Mouse (Mus musculus) neural tube, embryonic 14.5 days (tissue): ENCODE results near the gene Armc2. TPM values are rescaled to one million over a fixed set of nuclear protein-coding genes. Genes with fewer than 3 reads are reported as not detected.

Source experiments
- ATAC-seq: fragments of 200-750 bp; cut with Nextera tagmentation; 2 replicates; pipeline ENCODE4 v1.8.0; 2017; ENCODE audit warnings: low read depth, mild to moderate bottlenecking, moderate TSS enrichment, moderate library complexity
- H3K27ac ChIP-seq: fragments of 300-500 bp; sonication (generic); 2 replicates; pipeline ENCODE4 v1.5.1; 2014; ENCODE audit warnings: low read depth, mild to moderate bottlenecking, control low read depth, low read length, moderate library complexity, mixed read lengths
- H3K27me3 ChIP-seq: fragments of 300-500 bp; sonication (generic); 2 replicates; pipeline ENCODE4 v1.6.1; 2014; ENCODE audit warnings: low read length; ENCODE audit not compliant: control insufficient read depth, insufficient read depth
- H3K36me3 ChIP-seq: fragments of 300-500 bp; sonication (generic); 2 replicates; pipeline ENCODE4 v1.6.1; 2014; ENCODE audit warnings: low read length, mixed read lengths; ENCODE audit not compliant: control insufficient read depth, insufficient read depth
- H3K4me1 ChIP-seq: fragments of 300-500 bp; sonication (generic); 2 replicates; pipeline ENCODE4 v1.6.1; 2014; ENCODE audit warnings: low read length; ENCODE audit not compliant: control insufficient read depth, insufficient read depth
- H3K4me2 ChIP-seq: fragments of 300-500 bp; sonication (generic); 2 replicates; pipeline ENCODE4 v1.6.1; 2014; ENCODE audit warnings: mild to moderate bottlenecking, low read depth, low read length, control low read depth
- H3K4me3 ChIP-seq: fragments of 300-500 bp; sonication (generic); 2 replicates; pipeline ENCODE4 v1.5.1; 2014; ENCODE audit warnings: low read depth, low read length, control low read depth, mixed read lengths
- H3K9ac ChIP-seq: fragments of 300-500 bp; sonication (generic); replicated peaks from 2 replicates; pipeline ENCODE4 v1.6.1; 2014; ENCODE audit warnings: low read depth, mild to moderate bottlenecking, control low read depth, low read length, mixed read lengths
- H3K9me3 ChIP-seq: fragments of 300-500 bp; sonication (generic); 2 replicates; pipeline ENCODE4 v1.6.1; 2016; ENCODE audit warnings: low read length; ENCODE audit not compliant: control insufficient read depth
- WGBS: fragments of 180-500 bp; shearing (Covaris S2); extraction: QIAGEN DNeasy Blood & Tissue Kit; methylation state at CpG from one replicate; pipeline ENCODE4 v1.1.7; 2014; 5-methylcytosine and 5-hydroxymethylcytosine counted together
- polyA plus RNA-seq: library from polyadenylated mRNA; unstranded; fragments of >200 nt; fragmentation: Nextera tagmentation; extraction: Ambion mirVana; gene quantifications from 2 replicates; pipeline ENCODE4 v1.2.1, GENCODE M21; 2014

Armc2 gene
- polyA plus RNA-seq, 1 experiment from 2014 or later, result 13.1 TPM

DNA sequence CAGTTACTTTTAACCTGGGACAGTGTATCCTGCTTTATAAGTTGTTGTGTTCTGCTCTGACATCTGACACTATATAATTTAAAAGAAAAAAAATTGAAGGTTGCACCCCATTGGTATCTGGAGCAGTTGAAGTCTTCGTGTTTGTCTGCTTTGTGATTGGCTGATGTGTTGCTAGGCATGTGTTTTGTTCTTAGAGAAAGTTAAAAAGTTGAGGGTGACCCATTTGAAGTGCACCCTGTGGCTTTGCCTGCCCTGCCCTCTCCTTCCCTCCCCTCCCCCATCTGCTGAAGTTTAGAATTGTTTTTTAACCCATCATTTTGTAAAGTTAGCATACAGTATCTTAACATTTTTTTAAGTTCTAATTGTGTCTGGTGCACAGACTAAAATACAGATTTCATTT lies 137.5 kb downstream of the Armc2 start:
- no peak overlapping the region for H3K4me2 ChIP-seq
- WGBS, result 8% methylated on average over 1 of the region's 1 CpGs
- H3K27ac ChIP-seq, result no peak overlapping the region
- H3K9ac ChIP-seq, result no peak overlapping the region
- H3K27me3 ChIP-seq, result no peaks in the 10 kb centered on the region
- H3K4me3 ChIP-seq, result no peak overlapping the region
- H3K9me3 ChIP-seq, result no peaks in the 10 kb centered on the region
- no peak for ATAC-seq
- no peaks in the 10 kb centered on the region for H3K4me1 ChIP-seq
- no peaks in the 10 kb centered on the region for H3K36me3 ChIP-seq

DNA sequence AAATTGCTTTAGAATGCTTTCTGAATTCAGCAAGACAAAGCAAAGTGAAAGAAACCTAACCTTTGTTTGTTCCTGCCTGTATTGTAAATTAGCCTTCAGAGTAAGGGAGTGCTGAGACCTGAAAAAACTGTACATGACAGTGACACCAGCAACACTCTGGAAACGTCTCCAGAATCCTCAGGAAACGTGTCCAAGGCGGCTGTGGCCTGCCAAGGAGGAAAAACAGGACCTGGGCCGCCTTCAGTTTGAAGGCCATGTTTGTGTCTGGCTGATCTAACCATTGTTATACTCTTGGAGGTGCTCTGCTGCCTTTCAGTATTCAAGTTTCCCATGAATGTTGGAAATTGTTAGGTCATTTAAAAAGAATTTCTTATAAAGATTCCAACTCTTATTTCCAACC lies 138.0 kb downstream of the Armc2 start:
- Histone ChIP-seq H3K27me3 (no peaks in the 10 kb centered on the region), H3K9ac (no peak overlapping the region), H3K4me1 (no peaks in the 10 kb centered on the region), H3K27ac (no peak overlapping the region), H3K4me2 (no peak overlapping the region), H3K4me3 (no peak overlapping the region), H3K36me3 (no peaks in the 10 kb centered on the region), H3K9me3 (no peaks in the 10 kb centered on the region)
- ATAC-seq, result no peak
- 45% methylated on average over 4 of the region's 4 CpGs for WGBS

DNA sequence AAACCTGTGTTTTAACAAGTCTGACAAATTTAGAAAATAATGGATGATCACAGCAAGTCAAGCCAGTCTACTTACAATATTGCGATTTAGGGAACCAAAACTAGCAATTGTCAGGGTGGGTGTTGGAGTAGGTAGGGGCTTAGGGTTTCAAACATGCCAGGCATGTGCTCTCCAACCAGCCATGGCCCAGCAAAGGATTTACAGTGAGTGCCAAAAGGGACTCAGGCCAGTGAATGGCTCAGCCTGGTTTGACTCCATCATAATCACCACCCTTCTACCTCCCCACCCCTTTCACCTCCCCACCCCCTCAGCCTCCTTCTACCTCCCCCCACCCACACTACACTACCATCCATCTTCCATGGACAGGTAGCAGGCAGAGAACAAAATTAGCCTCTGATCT lies 138.6 kb downstream of the Armc2 start:
- ATAC-seq, result no peak
- Histone ChIP-seq H3K27me3 (no peaks in the 10 kb centered on the region), H3K27ac (no peak overlapping the region), H3K4me2 (no peak overlapping the region), H3K4me1 (no peaks in the 10 kb centered on the region), H3K9me3 (no peaks in the 10 kb centered on the region), H3K4me3 (no peak overlapping the region), H3K9ac (no peak overlapping the region), H3K36me3 (no peaks in the 10 kb centered on the region)
- WGBS, result 81% methylated on average over 1 of the region's 1 CpGs

DNA sequence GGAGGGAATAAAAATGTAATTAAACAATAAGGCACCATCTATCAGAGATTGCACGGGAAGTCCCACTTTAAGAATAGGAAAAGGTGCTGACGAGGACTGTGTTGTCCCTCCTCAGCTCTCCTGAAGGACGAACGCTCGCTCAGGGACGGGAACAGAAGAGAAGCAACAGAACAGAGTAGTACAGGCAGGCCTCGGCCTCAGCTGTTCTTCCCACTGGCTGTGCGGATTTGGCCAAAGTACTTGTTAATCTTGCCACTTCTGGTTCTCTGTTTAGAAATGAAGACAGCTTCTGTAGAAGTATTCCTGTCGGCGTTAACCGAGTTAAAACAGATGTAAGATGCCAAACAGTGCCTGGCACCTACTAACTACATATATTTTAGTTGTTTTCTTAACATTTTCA lies 139.9 kb downstream of the Armc2 start:
- H3K27me3 ChIP-seq, result no peaks in the 10 kb centered on the region
- ATAC-seq, result no peak
- H3K9ac ChIP-seq, result no peak overlapping the region
- no peaks in the 10 kb centered on the region for H3K4me1 ChIP-seq
- no peak overlapping the region for H3K4me2 ChIP-seq
- WGBS, result 91% methylated on average over 11 of the region's 11 CpGs
- H3K36me3 ChIP-seq, result no peaks in the 10 kb centered on the region
- no peaks in the 10 kb centered on the region for H3K9me3 ChIP-seq
- H3K27ac ChIP-seq, result no peak overlapping the region
- no peak overlapping the region for H3K4me3 ChIP-seq

DNA sequence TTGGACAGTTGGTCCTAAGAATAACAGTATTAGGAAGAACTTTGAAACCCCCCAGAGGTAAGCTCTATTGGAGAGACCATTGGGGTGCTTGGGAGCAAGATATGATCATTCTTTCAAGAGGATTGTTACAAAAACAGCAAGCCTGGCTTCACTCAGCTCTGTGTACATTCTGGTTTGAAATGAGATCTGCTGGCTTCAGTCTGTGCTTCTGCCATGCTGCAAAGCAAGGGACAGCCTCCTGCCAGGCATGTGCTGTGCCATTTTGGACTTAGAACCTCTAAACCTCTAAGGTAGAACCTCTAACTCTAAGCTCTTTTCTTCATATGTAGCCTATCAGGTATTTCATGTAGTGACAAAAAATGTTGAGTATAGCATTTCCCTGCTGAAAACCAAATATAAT lies 142.6 kb downstream of the Armc2 start:
- Histone ChIP-seq H3K9ac (no peak overlapping the region), H3K4me2 (no peak overlapping the region), H3K9me3 (no peaks in the 10 kb centered on the region), H3K4me1 (no peaks in the 10 kb centered on the region), H3K36me3 (no peaks in the 10 kb centered on the region), H3K27ac (no peak overlapping the region), H3K27me3 (no peaks in the 10 kb centered on the region), H3K4me3 (no peak overlapping the region)
- no peak for ATAC-seq

DNA sequence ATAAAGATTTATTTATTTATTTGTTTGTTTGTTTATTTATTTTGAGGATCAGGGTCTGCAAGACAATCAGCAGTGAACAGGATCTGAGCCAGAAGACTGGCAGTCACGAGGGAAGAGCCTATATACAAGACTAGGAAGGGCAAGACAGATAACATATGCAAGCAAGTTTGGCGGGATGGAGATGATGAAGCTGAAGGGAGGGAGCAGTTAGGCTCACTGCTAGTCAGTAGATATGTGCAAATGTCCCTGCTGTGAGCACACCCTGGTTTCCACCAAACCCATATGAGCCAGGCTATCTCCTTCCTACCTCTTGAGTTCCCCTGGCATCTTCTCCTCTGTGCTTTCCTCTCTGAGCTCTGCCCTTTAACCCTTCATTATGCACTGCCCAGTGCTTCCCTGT lies 146.7 kb downstream of the Armc2 start:
- no peak overlapping the region for H3K4me2 ChIP-seq
- no peaks in the 10 kb centered on the region for H3K27me3 ChIP-seq
- H3K27ac ChIP-seq, result no peak overlapping the region
- no peaks in the 10 kb centered on the region for H3K36me3 ChIP-seq
- no peak overlapping the region for H3K4me3 ChIP-seq
- no peak for ATAC-seq
- H3K4me1 ChIP-seq, result no peaks in the 10 kb centered on the region
- H3K9ac ChIP-seq, result no peak overlapping the region
- 81% methylated on average over 2 of the region's 2 CpGs for WGBS
- H3K9me3 ChIP-seq, result no peaks in the 10 kb centered on the region

DNA sequence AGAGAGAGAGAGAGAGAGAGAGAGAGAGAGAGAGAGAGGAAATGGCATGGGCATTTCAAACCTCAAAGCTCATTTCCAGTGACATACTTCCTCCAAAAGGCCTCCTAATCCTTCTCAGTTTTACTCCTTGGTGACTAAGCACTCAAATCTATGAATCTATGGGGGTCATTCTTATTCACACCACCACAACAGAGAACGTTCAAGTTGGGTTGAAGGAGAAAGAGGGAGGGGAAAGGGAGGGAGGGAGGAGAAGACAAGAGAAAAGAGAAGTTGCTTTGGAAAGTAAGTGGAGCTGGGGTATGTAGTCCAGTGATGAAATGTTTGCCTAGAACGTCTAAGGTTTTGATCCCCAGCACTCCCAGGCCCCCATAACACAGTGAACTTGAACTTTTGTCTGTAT lies 148.1 kb downstream of the Armc2 start:
- Histone ChIP-seq H3K9me3 (no peaks in the 10 kb centered on the region), H3K36me3 (no peaks in the 10 kb centered on the region)
- no peak for ATAC-seq

DNA sequence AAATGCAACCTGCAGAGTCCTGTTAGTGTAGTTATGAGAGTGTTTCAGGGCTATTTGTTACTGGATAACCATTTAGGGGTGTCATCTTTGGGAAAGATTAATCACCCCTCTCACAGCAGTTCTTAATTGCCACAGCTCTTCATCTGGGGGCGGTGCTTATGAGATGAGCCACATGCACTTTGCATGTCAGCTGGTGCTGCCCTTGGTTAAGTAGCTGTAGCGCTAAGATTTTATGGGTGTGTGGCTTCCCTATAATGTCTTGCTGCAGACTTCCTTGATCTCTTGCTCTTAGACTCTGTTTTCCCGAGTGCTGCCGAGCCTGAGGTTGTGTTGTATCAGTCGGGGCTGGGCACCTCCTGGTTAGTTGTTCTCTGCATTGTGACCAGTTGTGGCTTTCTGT lies 150.3 kb downstream of the Armc2 start:
- no peak overlapping the region for H3K9ac ChIP-seq
- no peaks in the 10 kb centered on the region for H3K9me3 ChIP-seq

More for the DNA sequence above, 148.1 kb downstream of the Armc2 start:
- 57% methylated on average over 2 of the region's 2 CpGs for WGBS
- Histone ChIP-seq H3K27ac (no peak overlapping the region), H3K27me3 (no peaks in the 10 kb centered on the region), H3K4me3 (no peak overlapping the region), H3K4me1 (0 out of 2 replicates have a peak, but pooled peaks cover 6% of the 10 kb centered on the region), H3K9ac (no peak overlapping the region), H3K4me2 (no peak overlapping the region)

DNA sequence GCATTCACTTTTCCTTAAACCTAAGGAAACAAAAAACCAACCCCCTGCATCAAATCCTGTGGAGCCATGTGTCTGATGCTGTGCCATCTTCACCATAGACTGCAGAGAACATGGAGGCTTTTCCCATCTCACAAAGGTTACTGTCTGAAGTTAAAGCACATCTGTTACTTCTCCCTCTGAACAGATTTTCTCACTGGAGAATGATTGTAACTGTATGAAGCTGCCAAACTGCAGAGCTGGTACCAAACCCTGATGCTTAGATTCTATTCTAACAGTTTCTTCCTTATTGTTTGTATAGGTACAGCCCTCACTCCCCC lies 151.4 kb downstream of the Armc2 start:
- Histone ChIP-seq H3K27ac (no peak overlapping the region), H3K27me3 (no peaks in the 10 kb centered on the region), H3K36me3 (no peaks in the 10 kb centered on the region), H3K4me1 (0 out of 2 replicates have a peak, but pooled peaks cover 6% of the 10 kb centered on the region), H3K9ac (no peak overlapping the region), H3K4me2 (no peak overlapping the region), H3K9me3 (no peaks in the 10 kb centered on the region), H3K4me3 (no peak overlapping the region)
- no peak for ATAC-seq

More for the DNA sequence above, 150.3 kb downstream of the Armc2 start:
- H3K4me3 ChIP-seq, result no peak overlapping the region
- peak; percentile 46; the same call in 1 of the 2 replicates for ATAC-seq
- H3K4me1 ChIP-seq, result 0 out of 2 replicates have a peak, but pooled peaks cover 6% of the 10 kb centered on the region
- 69% methylated on average over 5 of the region's 5 CpGs for WGBS
- H3K4me2 ChIP-seq, result no peak overlapping the region
- no peaks in the 10 kb centered on the region for H3K27me3 ChIP-seq
- H3K27ac ChIP-seq, result no peak overlapping the region
- H3K36me3 ChIP-seq, result no peaks in the 10 kb centered on the region
